Mouse (Mus musculus) CD4-positive helper T cell, adult 2 months (primary cell): Measurements from ENCODE around the gene Plekhg4.

Experiments used
- DNase-seq: peaks from one replicate; pipeline ENCODE4 v3.0.0-alpha.2; 2012; ENCODE audit warnings: low read depth, missing footprints, low spot score

Plekhg4 gene

GRCm38 (mm10) chr8:105403467-105403866 lies 30.4 kb downstream of the Plekhg4 start:
- no peak for DNase-seq

GRCm38 (mm10) chr8:105404496-105404895 lies 31.4 kb downstream of the Plekhg4 start:
- DNase-seq = no peak

- DNase-seq = no peak
Observed at GRCm38 (mm10) chr8:105406416-105406815, 33.3 kb downstream of the Plekhg4 start.

- DNase-seq = no peak
Observed at GRCm38 (mm10) chr8:105408331-105408730, 35.3 kb downstream of the Plekhg4 start.

- DNase-seq = no peak
Observed at GRCm38 (mm10) chr8:105409947-105410346, 36.9 kb downstream of the Plekhg4 start.

GRCm38 (mm10) chr8:105413391-105413790 lies 40.3 kb downstream of the Plekhg4 start, which contains the start of the genes Kctd19 and Lrrc36:
Kctd19 (minus strand) TSS chr8:105413502.
Lrrc36 (plus strand) TSS chr8:105413571.
- no peak for DNase-seq

GRCm38 (mm10) chr8:105418992-105419391 lies 45.9 kb downstream of the Plekhg4 start:
- DNase-seq = no peak

GRCm38 (mm10) chr8:105419800-105420199 lies 46.7 kb downstream of the Plekhg4 start:
- no peak for DNase-seq

GRCm38 (mm10) chr8:105422006-105422405 lies 48.9 kb downstream of the Plekhg4 start:
- no peak for DNase-seq

- no peak for DNase-seq
Observed at GRCm38 (mm10) chr8:105426878-105427277, 53.8 kb downstream of the Plekhg4 start.

- no peak for DNase-seq
Observed at GRCm38 (mm10) chr8:105431743-105432515, 58.9 kb downstream of the Plekhg4 start.
